Mouse (Mus musculus): ENCODE measurements around the gene Csmd2.

Csmd2 gene

DNA sequence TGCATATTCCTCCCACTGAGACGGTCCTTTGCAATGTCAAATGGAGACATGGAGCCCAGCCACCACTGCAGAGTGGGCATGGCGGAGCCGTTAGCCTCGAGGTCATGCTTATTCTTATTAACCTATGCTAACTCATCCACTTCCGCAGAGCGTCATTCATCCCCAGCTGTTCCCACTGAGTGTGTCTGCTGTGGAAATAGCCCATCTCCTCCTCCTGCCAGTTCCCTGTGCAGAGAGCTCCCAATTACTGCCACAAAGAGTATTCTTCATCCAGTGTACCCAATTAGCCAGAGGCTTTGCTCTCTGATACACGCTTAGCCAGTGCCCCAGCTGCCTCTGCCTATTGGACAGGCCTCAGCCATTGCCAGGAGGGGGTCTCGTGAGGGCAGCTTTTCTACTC is 504.4 kb downstream of the Csmd2 start:
- DNase-seq (ENCODE audit: low read depth, low spot score) = no peak

DNA sequence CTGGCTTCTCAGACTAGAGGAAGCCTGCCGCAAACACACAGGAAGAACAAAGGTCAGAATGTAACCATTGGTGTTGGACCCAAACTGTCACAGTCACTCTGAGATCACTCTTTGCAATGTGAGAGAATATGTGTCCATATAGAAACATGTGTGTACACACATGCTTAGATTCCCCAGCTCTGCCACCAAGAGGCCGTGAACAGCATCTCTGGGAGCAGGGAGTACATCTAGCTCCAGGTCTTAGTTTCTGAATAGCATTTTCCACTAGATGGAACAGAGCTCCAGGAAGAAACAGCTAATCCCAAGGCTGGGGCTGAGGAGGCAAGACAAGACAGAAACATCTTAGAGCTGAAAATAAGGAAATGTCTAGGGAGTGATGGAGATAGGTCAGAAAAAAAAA is 512.3 kb downstream of the Csmd2 start:
- no peak for DNase-seq (ENCODE audit: low read depth, low spot score)

GRCm38 (mm10) chr4:128506878-128507277 is 519.2 kb downstream of the Csmd2 start:
- no peak for DNase-seq (ENCODE audit: low read depth, low spot score)

GRCm38 (mm10) chr4:128509885-128510284 is 522.2 kb downstream of the Csmd2 start:
- no peak for DNase-seq (ENCODE audit: low read depth, low spot score)

GRCm38 (mm10) chr4:128514496-128514895 is 526.8 kb downstream of the Csmd2 start:
- no peak for DNase-seq (ENCODE audit: low read depth, low spot score)

- DNase-seq (ENCODE audit: low read depth, low spot score) = no peak
These were observed 533.6 kb downstream of the Csmd2 start for GRCm38 (mm10) chr4:128521276-128521675.

DNA sequence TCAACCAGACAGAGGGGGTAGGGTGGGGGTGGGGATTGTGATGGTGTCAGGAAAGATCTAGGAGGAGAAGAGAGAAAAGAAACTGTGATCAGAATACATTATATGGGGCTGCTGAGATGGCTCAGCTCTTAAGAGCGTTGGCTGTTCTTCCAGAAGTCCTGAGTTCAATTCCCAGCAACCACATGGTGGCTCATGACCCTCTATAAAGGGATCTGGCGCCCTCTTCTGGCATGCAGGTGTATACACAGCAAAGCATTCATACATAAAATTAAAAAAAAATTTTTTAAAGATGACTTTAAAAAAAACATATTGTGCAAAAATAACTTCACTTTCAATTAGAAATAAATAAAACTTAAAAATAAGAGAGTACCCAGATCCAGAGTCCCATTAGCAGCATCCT is 555.7 kb downstream of the Csmd2 start:
- peak; percentile 23 for DNase-seq (ENCODE audit: low read depth, low spot score)

DNA sequence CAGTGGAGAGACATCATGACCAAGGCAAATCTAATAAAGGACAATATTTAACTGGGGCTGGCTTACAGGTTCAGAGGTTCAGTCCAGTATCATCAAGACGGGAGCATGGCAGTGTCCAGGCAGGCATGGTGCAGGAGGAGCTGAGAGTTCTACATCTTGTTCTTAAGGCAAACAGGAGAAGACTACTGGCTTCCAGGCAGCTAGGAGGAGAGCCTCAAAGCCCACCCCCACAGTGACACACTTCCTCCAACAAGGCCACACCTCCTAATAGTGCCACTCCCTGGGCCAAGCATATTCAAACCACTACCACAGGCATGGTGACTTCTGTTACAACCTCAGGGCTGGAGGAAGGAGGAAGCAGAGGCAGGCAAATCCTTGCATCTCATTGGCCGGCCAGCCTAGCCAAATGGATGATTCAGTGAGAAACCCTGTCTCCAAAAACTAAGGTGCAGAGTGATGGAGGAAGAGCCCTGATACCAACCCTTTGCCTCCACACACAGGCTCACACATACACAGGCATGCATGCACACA is 556.4 kb downstream of the Csmd2 start:
- DNase-seq (ENCODE audit: low read depth, low spot score) = peak; percentile 14

DNA sequence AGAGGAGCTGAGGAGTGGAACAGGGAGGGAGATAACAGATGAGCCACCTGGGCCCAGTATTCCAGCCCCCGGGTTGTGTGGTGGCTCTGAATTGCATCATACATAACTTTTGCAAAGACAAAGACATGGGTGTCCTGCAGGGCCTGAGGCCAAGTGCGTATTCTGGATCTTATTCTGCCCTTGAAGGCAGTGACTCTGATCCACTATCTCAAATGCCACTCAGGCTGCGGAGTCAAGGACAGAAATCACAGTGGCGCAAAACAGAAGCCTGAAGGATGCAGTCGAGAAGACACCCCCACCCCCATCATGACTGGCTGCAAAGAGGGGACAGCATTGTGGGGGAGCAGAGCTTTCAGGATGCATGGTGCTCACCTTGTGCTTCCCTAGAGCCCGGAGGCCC is 563.1 kb downstream of the Csmd2 start:
- no peak for DNase-seq (ENCODE audit: low read depth, low spot score)

- DNase-seq (ENCODE audit: low read depth, low spot score) = no peak
These were observed 566.5 kb downstream of the Csmd2 start for GRCm38 (mm10) chr4:128554198-128554597.

GRCm38 (mm10) chr4:128560327-128560726 is 572.7 kb downstream of the Csmd2 start:
- peak; percentile 33 for DNase-seq (ENCODE audit: low read depth, low spot score)

- no peak for DNase-seq (ENCODE audit: low read depth, low spot score)
These were observed 588.2 kb downstream of the Csmd2 start for GRCm38 (mm10) chr4:128575811-128576210.

GRCm38 (mm10) chr4:128579182-128579581 is 591.5 kb downstream of the Csmd2 start:
- peak; percentile 38 for DNase-seq (ENCODE audit: low read depth, low spot score)

GRCm38 (mm10) chr4:128593286-128593685 is 605.6 kb downstream of the Csmd2 start:
- DNase-seq (ENCODE audit: low read depth, low spot score) = no peak

- DNase-seq (ENCODE audit: low read depth, low spot score) = no peak
These were observed 606.4 kb downstream of the Csmd2 start for GRCm38 (mm10) chr4:128594062-128594461.

DNA sequence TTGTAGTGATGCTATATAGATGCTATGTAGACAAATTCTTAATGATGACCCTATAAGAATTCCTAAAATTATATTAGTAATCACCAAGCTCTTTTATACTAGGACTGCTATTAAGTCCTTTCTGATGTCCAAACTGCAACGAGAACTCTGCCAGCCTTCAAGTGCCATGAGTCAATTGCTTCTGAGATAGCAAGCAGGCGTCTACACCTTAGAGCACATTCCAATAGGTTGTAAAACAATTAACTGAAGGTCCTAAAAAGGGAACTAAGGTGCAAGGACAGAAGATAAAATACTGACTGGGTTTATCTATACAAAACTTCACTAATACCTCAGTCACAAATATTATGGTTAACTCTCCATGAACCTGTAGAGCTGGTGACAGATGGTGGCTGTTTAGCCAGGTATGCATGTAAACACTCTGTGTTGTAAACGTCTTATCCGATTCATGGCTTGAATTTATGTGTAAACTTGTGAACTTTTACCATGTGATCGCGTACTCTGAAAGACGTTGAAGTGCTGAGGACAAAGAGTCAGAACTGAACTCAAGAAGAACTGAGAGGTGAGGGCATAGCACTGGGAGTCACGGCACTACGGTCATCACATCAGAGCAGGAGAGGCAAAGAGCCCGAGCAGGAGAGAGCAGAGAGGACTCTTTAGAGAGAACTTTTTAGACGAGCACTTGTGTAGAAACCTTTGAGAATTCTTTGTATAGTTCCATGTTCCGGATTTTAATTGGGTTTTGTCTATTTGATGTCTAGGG is 610.3 kb downstream of the Csmd2 start:
- DNase-seq (ENCODE audit: low read depth, low spot score) = no peak

DNA sequence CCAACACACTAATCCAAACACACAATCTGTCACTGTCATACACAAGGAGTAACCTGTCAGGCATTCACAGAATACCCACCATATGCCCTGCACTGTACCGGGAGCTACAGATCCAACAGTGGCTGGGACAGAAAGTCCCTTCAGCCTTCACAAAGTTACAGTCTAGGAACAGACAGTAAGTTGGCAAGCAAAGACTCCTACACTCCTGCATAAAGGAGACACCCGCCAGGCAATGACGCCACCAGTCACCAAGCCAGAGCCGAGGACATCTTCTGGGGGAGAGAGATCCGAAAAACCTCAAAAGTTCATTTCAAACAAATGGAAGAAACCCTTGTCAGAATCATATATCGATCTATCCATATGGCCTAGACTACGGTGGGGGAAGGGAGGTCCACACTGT is 618.9 kb downstream of the Csmd2 start:
- DNase-seq (ENCODE audit: low read depth, low spot score) = no peak

DNA sequence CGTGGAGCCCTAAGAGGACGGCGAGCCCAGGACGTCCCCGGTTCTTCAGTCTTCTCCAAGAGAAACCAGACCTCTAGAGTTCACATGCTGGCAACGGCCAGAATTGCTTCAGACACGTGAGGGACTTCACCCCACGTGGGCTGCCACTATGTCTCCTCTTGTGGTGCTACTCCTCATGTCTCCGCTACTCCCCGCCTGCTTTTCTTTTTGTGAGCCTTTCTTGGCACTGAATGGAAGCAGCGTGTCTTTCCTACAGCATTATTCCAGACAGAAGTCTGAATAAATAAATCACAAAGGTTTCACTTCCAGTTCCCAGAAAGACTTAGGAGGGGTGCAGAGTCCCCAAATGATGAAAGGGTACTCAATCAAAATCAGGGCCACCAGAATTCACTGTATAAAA is 620.0 kb downstream of the Csmd2 start:
- DNase-seq (ENCODE audit: low read depth, low spot score) = no peak

- no peak for DNase-seq (ENCODE audit: low read depth, low spot score)
These were observed 621.7 kb downstream of the Csmd2 start for GRCm38 (mm10) chr4:128609276-128609924.

GRCm38 (mm10) chr4:128609925-128610402 is 622.3 kb downstream of the Csmd2 start, which contains the start of gene Zscan20:
TSS of gene Zscan20 (minus strand) at chr4:128610098.
- peak; percentile 99 for DNase-seq (ENCODE audit: low read depth, low spot score)

DNA sequence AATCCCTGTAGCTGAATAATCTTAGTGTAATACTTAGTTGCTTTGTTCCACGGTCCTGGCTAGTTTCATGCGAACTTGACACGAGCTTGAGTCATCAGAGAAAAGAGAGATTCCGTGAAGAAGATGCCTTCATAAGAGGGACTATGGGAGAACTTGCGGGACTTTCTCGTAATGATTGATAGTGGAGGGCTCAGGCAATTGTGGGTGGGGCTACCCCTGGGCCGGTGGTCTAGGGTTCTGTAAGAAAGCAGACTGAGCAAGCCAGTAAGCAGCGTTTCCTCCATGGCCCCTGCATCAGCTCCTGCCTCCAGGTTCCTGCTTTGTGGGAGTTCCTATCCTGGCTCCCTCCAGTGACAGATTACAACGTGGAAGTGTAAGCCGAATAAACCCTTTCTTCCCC is 623.0 kb downstream of the Csmd2 start:
- no peak for DNase-seq (ENCODE audit: low read depth, low spot score)

GRCm38 (mm10) chr4:128611726-128612125 is 624.1 kb downstream of the Csmd2 start:
- DNase-seq (ENCODE audit: low read depth, low spot score) = peak; percentile 60

- DNase-seq (ENCODE audit: low read depth, low spot score) = peak; percentile 70
These were observed 625.7 kb downstream of the Csmd2 start for GRCm38 (mm10) chr4:128613326-128613725.
